Mouse (Mus musculus) kidney, postnatal 0 days (tissue): ENCODE data around the gene Adamts16. TPM values are rescaled to one million over a fixed set of nuclear protein-coding genes. Genes with fewer than 3 reads are reported as not detected.
A peak's percentile ranks its signal among the peaks of the same experiment; 100 is the strongest.

Source experiments
- ATAC-seq: fragments of 200-750 bp; cut with Nextera tagmentation; replicated peaks from 2 replicates; pipeline ENCODE4 v1.8.0; 2017; ENCODE audit warnings: low read depth, moderate number of reproducible peaks, moderate TSS enrichment, moderate library complexity; ENCODE audit not compliant: low FRiP score
- DNase-seq: peaks from one replicate; pipeline ENCODE4 v3.0.0-alpha.2; 2016; ENCODE audit warnings: low spot score
- H3K27ac ChIP-seq: fragments of 300-500 bp; sonication (generic); 2 replicates; pipeline ENCODE4 v1.5.1; 2014; ENCODE audit warnings: mild to moderate bottlenecking
- H3K27me3 ChIP-seq: fragments of 300-500 bp; sonication (generic); 2 replicates; pipeline ENCODE4 v1.6.1; 2014; ENCODE audit warnings: low read length, mixed read lengths; ENCODE audit not compliant: insufficient read depth
- H3K36me3 ChIP-seq: fragments of 300-500 bp; sonication (generic); 2 replicates; pipeline ENCODE4 v1.6.1; 2014; ENCODE audit warnings: low read length, mixed read lengths; ENCODE audit not compliant: insufficient read depth
- H3K4me1 ChIP-seq: fragments of 300-500 bp; sonication (generic); replicated peaks from 2 replicates; pipeline ENCODE4 v1.6.1; 2014; ENCODE audit warnings: antibody characterized with exemption, low read length, mixed read lengths; ENCODE audit not compliant: insufficient read depth
- H3K4me2 ChIP-seq: fragments of 300-500 bp; sonication (generic); 2 replicates; pipeline ENCODE4 v1.6.1; 2014; ENCODE audit warnings: mild to moderate bottlenecking, low read length, moderate library complexity, mixed read lengths
- H3K4me3 ChIP-seq: fragments of 300-500 bp; sonication (generic); replicated peaks from 2 replicates; pipeline ENCODE4 v1.5.1; 2014; ENCODE audit warnings: low read depth, low read length
- H3K9ac ChIP-seq: fragments of 300-500 bp; sonication (generic); 2 replicates; pipeline ENCODE4 v1.6.1; 2014; ENCODE audit warnings: low read depth, low read length
- H3K9me3 ChIP-seq: fragments of 300-500 bp; sonication (generic); replicated peaks from 2 replicates; pipeline ENCODE4 v1.6.1; 2016; ENCODE audit warnings: low read length, inconsistent platforms, mixed read lengths
- CTCF ChIP-seq: IDR thresholded peaks from 2 replicates; pipeline ENCODE4 v1.5.1; 2016; ENCODE audit warnings: antibody characterized with exemption, low read depth, mild to moderate bottlenecking, moderate library complexity
- WGBS: fragments of 180-500 bp; shearing (Covaris S2); extraction: QIAGEN DNeasy Blood & Tissue Kit; methylation state at CpG from one replicate; pipeline ENCODE4 v1.1.7; 2014; 5-methylcytosine and 5-hydroxymethylcytosine counted together
- polyA plus RNA-seq: library from polyadenylated mRNA; unstranded; fragments of >200 nt; fragmentation: Nextera tagmentation; extraction: Ambion mirVana; gene quantifications from 2 replicates; pipeline ENCODE4 v1.2.1, GENCODE M21; 2015

The Adamts16 gene
- polyA plus RNA-seq, 1 experiment from 2014 or later = 11.8 TPM

DNA sequence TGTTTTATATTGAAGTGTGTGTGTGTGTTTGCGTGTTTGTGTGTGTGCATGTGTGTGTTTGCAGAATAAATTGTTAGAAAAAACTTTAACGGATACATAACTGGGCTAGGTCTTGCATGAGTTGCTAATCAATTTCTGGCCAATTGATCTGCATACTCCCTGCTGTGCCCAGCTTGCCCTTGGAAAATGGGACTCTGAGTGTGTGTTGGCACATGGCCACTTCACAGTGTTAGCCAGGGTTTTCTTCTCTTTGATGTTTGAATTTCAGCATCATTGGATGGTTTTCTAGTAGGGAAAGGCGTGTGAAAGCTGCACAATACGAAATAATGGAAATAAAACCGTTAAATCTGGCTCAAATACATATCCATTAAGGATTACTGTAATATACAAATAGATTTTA, 24.3 kb upstream of the Adamts16 start:
- ATAC-seq (no peak), DNase-seq (no peak)
- TF ChIP-seq CTCF = no peak
- no peaks in the 10 kb centered on the region for H3K27me3 ChIP-seq
- H3K27ac ChIP-seq = no peak overlapping the region
- no peak overlapping the region for H3K4me3 ChIP-seq
- H3K9me3 ChIP-seq = no peaks in the 10 kb centered on the region
- H3K4me2 ChIP-seq = no peak overlapping the region
- no peaks in the 10 kb centered on the region for H3K36me3 ChIP-seq
- no peaks in the 10 kb centered on the region for H3K4me1 ChIP-seq
- H3K9ac ChIP-seq = no peak overlapping the region
- 90% methylated on average over 5 of the region's 5 CpGs for WGBS

DNA sequence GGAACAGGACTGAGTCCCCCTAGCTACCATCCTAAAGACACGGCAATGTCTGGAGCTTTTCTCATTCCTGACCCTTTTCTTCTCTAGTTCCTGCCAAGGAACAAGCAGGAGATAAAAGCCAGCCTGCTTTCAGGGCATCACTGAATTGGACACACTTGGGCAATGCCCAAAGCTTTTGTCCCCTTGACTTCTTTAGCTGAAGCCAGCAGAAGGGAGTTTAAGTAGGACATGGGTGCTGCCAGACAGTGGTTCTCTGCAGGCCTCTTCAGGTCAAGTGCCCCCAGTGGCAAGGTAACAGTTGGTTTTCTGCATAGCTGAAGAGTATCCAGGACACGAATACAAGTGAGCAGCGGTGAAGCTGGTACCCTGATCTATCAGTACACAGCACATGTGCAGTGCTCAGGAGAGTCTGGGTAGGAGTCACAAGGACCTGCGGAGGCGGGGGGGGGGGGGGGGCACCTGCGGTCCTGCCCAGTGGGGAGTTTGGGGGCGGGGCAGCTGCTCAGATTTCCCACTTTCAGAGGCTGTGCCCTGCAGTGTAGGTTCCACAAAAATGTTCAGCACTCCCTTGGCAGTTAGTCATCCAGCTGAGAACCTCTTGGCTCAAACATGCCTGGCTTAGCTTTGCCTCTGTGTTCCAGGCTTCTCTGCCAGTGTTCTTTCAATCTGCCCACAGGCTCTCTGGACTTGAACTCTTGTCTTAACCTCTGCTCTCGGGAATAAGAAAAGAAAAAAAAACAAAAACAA, 20.7 kb upstream of the Adamts16 start:
- Histone ChIP-seq H3K27ac (no peak overlapping the region), H3K9ac (no peak overlapping the region), H3K4me1 (no peaks in the 10 kb centered on the region), H3K4me2 (no peak overlapping the region), H3K36me3 (no peaks in the 10 kb centered on the region), H3K4me3 (no peak overlapping the region), H3K27me3 (no peaks in the 10 kb centered on the region), H3K9me3 (no peaks in the 10 kb centered on the region)
- DNase-seq (no peak), ATAC-seq (no peak)
- no peak for TF ChIP-seq CTCF
- whole genome bisulfite sequencing = 40% methylated on average over 8 of the region's 8 CpGs

DNA sequence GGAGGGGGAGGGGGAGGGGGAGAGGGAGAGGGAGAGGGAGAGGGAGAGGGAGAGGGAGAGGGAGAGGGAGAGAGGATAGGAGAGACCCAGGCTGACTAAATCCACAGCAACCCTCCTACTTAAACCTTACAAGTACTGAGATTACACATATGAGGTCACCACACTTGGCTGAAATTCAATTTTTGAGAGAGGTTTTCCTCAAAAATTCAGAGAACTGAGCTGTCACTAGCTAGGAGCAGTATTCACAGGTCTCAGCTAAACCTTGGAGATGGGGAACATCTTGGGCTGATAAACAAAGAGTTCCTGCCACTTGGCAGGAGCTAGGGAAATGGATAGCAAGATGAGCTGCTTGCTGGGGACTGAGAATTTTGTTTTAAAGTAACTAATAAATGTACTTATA, 12.0 kb upstream of the Adamts16 start:
- no peaks in the 10 kb centered on the region for H3K4me1 ChIP-seq
- no peak overlapping the region for H3K4me3 ChIP-seq
- DNase-seq (no peak), ATAC-seq (no peak)
- no peak overlapping the region for H3K9ac ChIP-seq
- H3K27me3 ChIP-seq = no peaks in the 10 kb centered on the region
- no peak overlapping the region for H3K4me2 ChIP-seq
- no peak overlapping the region for H3K27ac ChIP-seq
- TF ChIP-seq CTCF = no peak
- H3K9me3 ChIP-seq = no peaks in the 10 kb centered on the region
- no peaks in the 10 kb centered on the region for H3K36me3 ChIP-seq

DNA sequence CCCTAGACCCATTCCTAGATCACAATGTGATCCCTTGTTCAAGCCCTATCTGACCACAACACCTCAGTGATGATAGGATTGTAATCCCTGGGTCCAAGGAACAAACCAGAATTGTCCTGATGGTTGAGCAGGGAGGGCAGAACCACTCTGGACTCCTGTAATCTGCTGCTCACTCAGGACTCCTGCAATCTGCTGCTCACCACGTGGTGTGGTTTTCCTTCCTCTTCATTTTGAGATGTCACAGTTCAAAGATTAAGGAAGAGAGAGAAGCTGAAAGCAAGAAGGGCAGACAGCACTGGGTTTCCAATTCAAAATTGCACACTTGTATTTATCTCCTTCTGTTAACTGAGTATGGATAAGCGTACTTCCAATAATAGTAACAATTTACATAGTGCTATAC, 5.3 kb upstream of the Adamts16 start:
- H3K9me3 ChIP-seq = no peaks in the 10 kb centered on the region
- peaks cover 6% of the 10 kb centered on the region; the same call in 1 of the 2 replicates for H3K4me1 ChIP-seq
- H3K36me3 ChIP-seq = no peaks in the 10 kb centered on the region
- no peak overlapping the region for H3K9ac ChIP-seq
- no peak for DNase-seq
- TF ChIP-seq CTCF = no peak
- H3K4me2 ChIP-seq = no peak overlapping the region
- no peak overlapping the region for H3K27ac ChIP-seq
- ATAC-seq = no peak
- 65% methylated on average over 2 of the region's 2 CpGs for WGBS
- no peak overlapping the region for H3K4me3 ChIP-seq
- H3K27me3 ChIP-seq = no peaks in the 10 kb centered on the region

GRCm38 (mm10) chr13:70845526-70845925, 3.9 kb upstream of the Adamts16 start:
- WGBS = 57% methylated on average over 7 of the region's 7 CpGs
- no peak overlapping the region for H3K4me3 ChIP-seq
- DNase-seq = no peak
- H3K4me1 ChIP-seq = peaks cover 6% of the 10 kb centered on the region; the same call in 1 of the 2 replicates
- no peak overlapping the region for H3K9ac ChIP-seq
- 0 out of 2 replicates have a peak overlapping the region, but pooled peaks have one; percentile 19 for H3K27ac ChIP-seq
- no peak for TF ChIP-seq CTCF
- H3K9me3 ChIP-seq = no peaks in the 10 kb centered on the region
- H3K4me2 ChIP-seq = no peak overlapping the region
- ATAC-seq = no peak
- H3K27me3 ChIP-seq = no peaks in the 10 kb centered on the region
- no peaks in the 10 kb centered on the region for H3K36me3 ChIP-seq

GRCm38 (mm10) chr13:70842126-70842525, 515 bp upstream of the Adamts16 start:
- no peak for DNase-seq
- WGBS = 45% methylated on average over 4 of the region's 4 CpGs

More at GRCm38 (mm10) chr13:70842126-70842525, 515 bp upstream of the Adamts16 start:
- Histone ChIP-seq H3K4me2 (no peak overlapping the region), H3K4me3 (no peak overlapping the region), H3K9ac (no peak overlapping the region), H3K27me3 (no peaks in the 10 kb centered on the region), H3K9me3 (no peaks in the 10 kb centered on the region), H3K27ac (no peak overlapping the region), H3K36me3 (no peaks in the 10 kb centered on the region), H3K4me1 (peaks cover 12% of the 10 kb centered on the region)
- no peak for ATAC-seq
- no peak for TF ChIP-seq CTCF
